Mouse (Mus musculus) neural tube, embryonic 11.5 days (tissue): ENCODE measurements around the gene Cckbr. TPM values are rescaled to one million over a fixed set of nuclear protein-coding genes. Genes with fewer than 3 reads are reported as not detected.
A peak's percentile ranks its signal among the peaks of the same experiment; 100 is the strongest.

ENCODE experiments used
- ATAC-seq: fragments of 200-750 bp; cut with Nextera tagmentation; 2 replicates; pipeline ENCODE4 v1.8.0; 2017; ENCODE audit warnings: moderate number of reproducible peaks, mild to moderate bottlenecking, moderate TSS enrichment, moderate library complexity; ENCODE audit not compliant: insufficient read depth, low FRiP score, low TSS enrichment
- DNase-seq: peaks from one replicate; pipeline ENCODE4 v3.0.0-alpha.2; 2015; ENCODE audit warnings: low spot score
- H3K27ac ChIP-seq: fragments of 300-500 bp; sonication (generic); 2 replicates; pipeline ENCODE4 v1.5.1; 2014; ENCODE audit warnings: low read depth, mild to moderate bottlenecking, low read length
- H3K27me3 ChIP-seq: fragments of 300-500 bp; sonication (generic); 2 replicates; pipeline ENCODE4 v1.6.1; 2014; ENCODE audit warnings: mild to moderate bottlenecking, low read length, mixed read lengths; ENCODE audit not compliant: control insufficient read depth, insufficient read depth
- H3K36me3 ChIP-seq: fragments of 300-500 bp; sonication (generic); 2 replicates; pipeline ENCODE4 v1.6.1; 2014; ENCODE audit warnings: mild to moderate bottlenecking, low read length, moderate library complexity, mixed read lengths; ENCODE audit not compliant: control insufficient read depth, insufficient read depth
- H3K4me1 ChIP-seq: fragments of 300-500 bp; sonication (generic); 2 replicates; pipeline ENCODE4 v1.6.1; 2014; ENCODE audit warnings: low read length, mixed read lengths; ENCODE audit not compliant: control insufficient read depth, insufficient read depth
- H3K4me2 ChIP-seq: fragments of 300-500 bp; sonication (generic); 2 replicates; pipeline ENCODE4 v1.6.1; 2014; ENCODE audit warnings: low read depth, mild to moderate bottlenecking, moderate library complexity
- H3K4me3 ChIP-seq: fragments of 300-500 bp; sonication (generic); 2 replicates; pipeline ENCODE4 v1.5.1; 2014; ENCODE audit warnings: low read depth, low read length
- H3K9ac ChIP-seq: fragments of 300-500 bp; sonication (generic); 2 replicates; pipeline ENCODE4 v1.6.1; 2014; ENCODE audit warnings: mild to moderate bottlenecking, low read length
- H3K9me3 ChIP-seq: fragments of 300-500 bp; sonication (generic); 2 replicates; pipeline ENCODE4 v1.6.1; 2016; ENCODE audit warnings: low read length; ENCODE audit not compliant: control insufficient read depth
- WGBS: fragments of 180-500 bp; shearing (Covaris S2); extraction: QIAGEN DNeasy Blood & Tissue Kit; methylation state at CpG from one replicate; pipeline ENCODE4 v1.1.7; 2014; 5-methylcytosine and 5-hydroxymethylcytosine counted together
- polyA plus RNA-seq: library from polyadenylated mRNA; unstranded; fragments of >200 nt; fragmentation: Nextera tagmentation; extraction: Ambion mirVana; gene quantifications from 2 replicates; pipeline ENCODE4 v1.2.1, GENCODE M21; 2014

The Cckbr gene
- polyA plus RNA-seq, 1 experiment from 2014 or later: not detected

- Histone ChIP-seq H3K4me1 (peaks cover 2% of the 10 kb centered on the region; the same call in 1 of the 2 replicates), H3K9me3 (no peaks in the 10 kb centered on the region), H3K27ac (no peak overlapping the region), H3K4me2 (no peak overlapping the region), H3K9ac (no peak overlapping the region), H3K27me3 (no peaks in the 10 kb centered on the region), H3K4me3 (no peak overlapping the region), H3K36me3 (no peaks in the 10 kb centered on the region)
- ATAC-seq: 0 out of 2 replicates have a peak, but pooled peaks have one; percentile 8
- WGBS: 56% methylated on average over 5 of the region's 5 CpGs
- DNase-seq: no peak
These were observed 54.5 kb downstream of the Cckbr start for GRCm38 (mm10) chr7:105480081-105480480.

- 61% methylated on average over 23 of the region's 23 CpGs for WGBS
- Histone ChIP-seq H3K4me3 (peak overlapping the region; percentile 43; the same call in 1 of the 2 replicates), H3K9ac (peak overlapping the region; percentile 71), H3K36me3 (no peaks in the 10 kb centered on the region), H3K4me2 (peak overlapping the region; percentile 84), H3K27ac (no peak overlapping the region), H3K27me3 (no peaks in the 10 kb centered on the region), H3K4me1 (peaks cover 2% of the 10 kb centered on the region; the same call in 1 of the 2 replicates), H3K9me3 (no peaks in the 10 kb centered on the region)
- no peak for DNase-seq
- ATAC-seq: no peak
These were observed 55.3 kb downstream of the Cckbr start for GRCm38 (mm10) chr7:105480561-105481504.

- ATAC-seq: peak; percentile 87
- Histone ChIP-seq H3K27ac (no peak within 1 kb of the TSS), H3K9ac (peak within 1 kb of the TSS; percentile 71), H3K4me1 (peaks cover 2% of the 10 kb centered on the region; the same call in 1 of the 2 replicates), H3K4me3 (peak within 1 kb of the TSS; percentile 43), H3K27me3 (no peaks in the 10 kb centered on the region), H3K9me3 (no peaks in the 10 kb centered on the region), H3K36me3 (no peaks in the 10 kb centered on the region), H3K4me2 (peak within 1 kb of the TSS; percentile 84)
- 3% methylated on average over 60 of the region's 63 CpGs for WGBS
- peak; percentile 80 for DNase-seq
These were observed 56.2 kb downstream of the Cckbr start, which contains the start of gene Cavin3 for GRCm38 (mm10) chr7:105481505-105482411. Cavin3 (minus strand) TSS chr7:105482300.

GRCm38 (mm10) chr7:105482426-105482825 is 56.9 kb downstream of the Cckbr start:
- WGBS: 44% methylated on average over 8 of the region's 8 CpGs
- DNase-seq (no peak), ATAC-seq (peak; percentile 17; the same call in 1 of the 2 replicates)
- H3K9me3 ChIP-seq: no peaks in the 10 kb centered on the region
- H3K36me3 ChIP-seq: no peaks in the 10 kb centered on the region
- H3K27ac ChIP-seq: no peak overlapping the region
- peak overlapping the region; percentile 43 for H3K4me3 ChIP-seq
- no peaks in the 10 kb centered on the region for H3K27me3 ChIP-seq
- H3K4me2 ChIP-seq: peak overlapping the region; percentile 84
- H3K4me1 ChIP-seq: peaks cover 2% of the 10 kb centered on the region; the same call in 1 of the 2 replicates
- H3K9ac ChIP-seq: peak overlapping the region; percentile 71

GRCm38 (mm10) chr7:105485029-105485428 is 59.5 kb downstream of the Cckbr start:
- 76% methylated on average over 5 of the region's 5 CpGs for WGBS
- no peak overlapping the region for H3K4me2 ChIP-seq

GRCm38 (mm10) chr7:105487104-105487876 is 61.8 kb downstream of the Cckbr start:
- ATAC-seq (no peak), DNase-seq (no peak)
- H3K9ac ChIP-seq: no peak overlapping the region
- no peak overlapping the region for H3K4me3 ChIP-seq
- H3K27me3 ChIP-seq: no peaks in the 10 kb centered on the region
- H3K9me3 ChIP-seq: no peaks in the 10 kb centered on the region
- H3K4me2 ChIP-seq: no peak overlapping the region
- WGBS: 85% methylated on average over 6 of the region's 6 CpGs
- no peak overlapping the region for H3K27ac ChIP-seq
- no peaks in the 10 kb centered on the region for H3K36me3 ChIP-seq
- H3K4me1 ChIP-seq: no peaks in the 10 kb centered on the region; the same call in 1 of the 2 replicates

More at GRCm38 (mm10) chr7:105485029-105485428, 59.5 kb downstream of the Cckbr start:
- Histone ChIP-seq H3K9ac (no peak overlapping the region), H3K4me3 (no peak overlapping the region), H3K36me3 (no peaks in the 10 kb centered on the region), H3K27me3 (no peaks in the 10 kb centered on the region), H3K27ac (no peak overlapping the region), H3K4me1 (peaks cover 2% of the 10 kb centered on the region; the same call in 1 of the 2 replicates), H3K9me3 (no peaks in the 10 kb centered on the region)
- ATAC-seq (no peak), DNase-seq (no peak)

- Histone ChIP-seq H3K9me3 (no peaks in the 10 kb centered on the region), H3K4me1 (no peaks in the 10 kb centered on the region), H3K9ac (no peak overlapping the region), H3K36me3 (no peaks in the 10 kb centered on the region), H3K27me3 (no peaks in the 10 kb centered on the region), H3K4me3 (no peak overlapping the region), H3K27ac (no peak overlapping the region), H3K4me2 (no peak overlapping the region)
- no peak for DNase-seq
- ATAC-seq: no peak
- 90% methylated on average over 3 of the region's 3 CpGs for WGBS
These were observed 72.3 kb downstream of the Cckbr start for GRCm38 (mm10) chr7:105497881-105498280.
